Mouse (Mus musculus) embryo, embryonic 10 days (tissue): ENCODE results near the gene 1110059E24Rik.

Experiments
- DNase-seq: peaks from one replicate; pipeline ENCODE4 v3.0.0-alpha.2; 2015; ENCODE audit warnings: low spot score

1110059E24Rik gene

DNA sequence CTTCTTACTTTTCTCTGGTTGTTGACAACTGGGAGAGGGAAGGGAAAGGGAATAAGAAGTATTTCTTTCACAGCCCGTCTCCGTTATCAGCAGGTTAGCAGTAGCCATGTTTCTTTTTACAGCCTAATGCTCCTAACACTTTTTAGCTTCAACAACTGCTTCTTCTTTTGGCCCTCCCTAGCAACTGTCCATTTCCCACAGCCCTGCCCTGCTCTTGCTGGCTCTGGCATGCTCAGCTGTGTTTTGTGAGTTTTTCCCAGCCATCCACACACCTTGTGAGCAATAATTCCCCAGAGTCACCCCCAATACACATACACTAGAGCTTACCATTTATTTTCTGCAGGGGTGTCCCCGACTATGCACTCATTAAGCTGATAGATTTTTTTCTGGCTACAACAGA lies 75.3 kb downstream of the 1110059E24Rik start:
- DNase-seq, result no peak

DNA sequence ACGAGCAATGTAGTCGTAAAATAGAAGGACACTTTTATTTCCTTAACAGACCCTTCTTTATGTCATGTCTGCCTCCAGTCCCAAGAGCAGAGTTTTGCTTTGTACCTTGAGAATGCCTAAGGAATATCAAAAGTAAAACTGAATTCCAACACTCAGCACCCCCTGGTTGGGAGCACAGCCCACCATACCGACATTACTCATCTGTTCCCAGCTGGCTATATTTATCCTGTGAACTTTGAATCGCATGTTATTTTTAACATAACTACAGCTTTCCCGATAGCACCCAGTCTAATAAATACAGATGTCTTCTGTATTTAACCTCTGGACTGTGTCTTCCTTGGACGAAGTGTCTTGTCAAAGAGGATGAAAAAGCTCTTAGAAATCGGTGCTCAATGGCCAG lies 80.8 kb downstream of the 1110059E24Rik start:
- no peak for DNase-seq

DNA sequence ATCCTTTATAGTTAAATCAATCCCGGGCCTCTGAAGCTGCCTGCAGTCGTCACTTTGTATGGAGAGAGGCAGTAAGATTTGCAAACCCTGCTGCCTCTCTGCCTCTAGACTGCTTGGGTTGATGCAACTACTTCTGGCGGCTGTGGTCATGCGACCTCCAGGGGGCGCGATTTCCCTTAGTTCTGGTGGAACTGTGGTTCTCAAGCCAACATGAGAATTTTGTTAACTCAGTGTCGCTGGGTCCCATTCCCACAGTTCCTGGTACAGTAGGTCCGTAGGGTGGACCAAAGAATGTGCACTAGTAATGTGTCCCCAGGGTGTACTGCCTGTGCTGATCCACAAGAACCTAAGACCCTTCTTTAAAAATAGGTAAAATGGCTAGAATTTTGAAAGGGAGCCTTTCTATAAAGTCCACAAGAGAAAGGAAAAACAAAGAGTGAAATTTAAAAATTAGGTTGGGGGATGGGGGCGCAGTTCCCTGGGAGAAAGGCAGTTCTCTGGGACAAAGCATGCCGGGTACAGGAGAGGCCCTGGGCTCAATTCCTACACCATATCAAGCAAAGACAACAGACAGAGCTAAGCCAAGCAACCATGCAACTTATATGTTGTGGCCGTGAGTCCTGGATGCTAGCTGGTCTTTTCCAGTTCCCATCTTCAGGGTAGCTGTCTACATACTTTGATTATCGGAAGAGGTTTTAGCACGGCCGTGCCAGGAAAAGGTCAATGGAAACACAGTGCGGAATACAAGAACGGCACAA lies 81.4 kb downstream of the 1110059E24Rik start:
- peak; percentile 91 for DNase-seq

DNA sequence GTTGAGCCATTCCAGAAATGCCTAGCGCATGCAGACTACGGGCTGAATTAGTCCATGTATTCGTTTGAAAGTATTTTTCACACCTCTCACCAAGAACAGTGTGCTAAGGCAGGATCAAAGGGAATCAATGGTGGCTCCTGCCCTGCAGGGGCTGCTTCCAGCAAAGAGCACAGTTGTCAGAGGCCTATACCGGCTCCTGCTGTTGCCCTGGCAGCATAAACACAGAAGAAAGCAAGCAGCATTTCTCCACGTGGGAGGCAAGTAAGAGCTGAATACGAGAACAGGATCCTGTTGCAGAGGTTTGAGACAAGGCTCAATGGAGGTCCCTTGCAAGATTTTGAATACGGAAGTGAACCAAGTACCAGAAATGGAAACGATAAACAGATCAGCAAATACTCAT lies 82.0 kb downstream of the 1110059E24Rik start:
- no peak for DNase-seq

DNA sequence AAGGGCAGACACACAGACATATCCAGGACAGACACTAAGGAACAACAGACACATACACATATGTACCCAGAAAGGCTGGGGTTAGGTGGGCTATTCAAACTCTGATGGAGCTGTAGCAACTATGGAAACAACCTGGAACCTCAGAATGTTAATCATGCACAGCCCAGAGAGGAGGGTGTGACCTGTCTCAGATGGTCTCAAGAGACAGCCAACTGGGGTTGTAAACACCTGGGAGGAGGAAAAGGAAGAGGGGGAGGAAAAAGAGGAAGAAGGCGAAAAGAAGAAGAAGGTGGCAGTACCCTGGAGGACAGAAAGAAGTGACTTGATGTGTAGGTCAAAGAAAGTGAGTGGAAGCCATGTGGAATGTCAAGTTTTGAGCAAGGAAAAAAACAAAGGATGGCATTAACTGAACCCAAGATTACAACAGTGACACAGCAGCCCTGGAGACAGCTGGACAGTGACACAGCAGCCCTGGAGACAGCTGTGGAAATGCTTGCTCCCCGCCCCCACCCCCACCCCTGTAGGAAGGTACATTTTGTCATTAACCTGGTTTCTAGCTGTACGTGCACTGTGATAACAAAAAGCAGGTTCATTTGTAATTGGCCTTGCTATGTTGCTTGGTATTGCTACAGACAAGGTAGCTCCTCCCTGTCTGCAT lies 84.1 kb downstream of the 1110059E24Rik start:
- no peak for DNase-seq

DNA sequence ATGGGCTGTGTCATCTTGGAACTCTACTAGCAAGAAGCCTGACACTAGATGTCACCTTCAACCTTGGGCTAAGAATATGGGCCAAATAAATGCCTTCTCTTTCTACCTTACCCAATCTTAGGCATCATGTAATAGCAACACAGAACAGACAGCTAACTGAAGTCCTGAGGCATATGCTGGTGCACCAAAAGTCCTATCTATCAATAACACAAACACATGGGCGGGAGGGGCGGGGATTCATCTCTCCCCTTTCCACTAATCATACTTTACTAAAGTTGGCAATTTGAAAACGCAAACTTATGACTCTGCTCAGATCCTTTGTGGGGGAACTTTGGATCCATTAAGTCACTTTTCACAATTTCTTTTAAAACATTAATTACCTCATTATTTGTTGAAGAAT lies 84.8 kb downstream of the 1110059E24Rik start:
- no peak for DNase-seq

DNA sequence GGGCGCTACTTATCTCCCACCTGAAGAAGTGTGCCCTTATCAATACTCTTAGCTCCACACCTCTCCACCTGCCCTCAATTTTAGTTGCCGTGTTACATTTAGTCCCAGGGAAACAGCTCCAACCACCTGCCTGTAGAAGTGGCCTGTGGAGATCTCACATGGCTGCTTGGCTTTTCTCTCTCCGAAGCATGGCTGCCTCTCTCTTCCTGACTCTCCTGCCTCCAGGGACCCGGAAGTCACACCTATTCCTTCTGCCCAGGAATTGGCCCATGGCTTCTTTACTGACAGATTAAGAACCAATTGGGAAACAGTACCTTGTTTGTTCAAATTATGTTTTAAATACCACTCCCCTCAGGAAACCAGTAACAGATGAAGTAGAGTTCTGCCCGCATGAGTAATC lies 86.3 kb downstream of the 1110059E24Rik start:
- no peak for DNase-seq

DNA sequence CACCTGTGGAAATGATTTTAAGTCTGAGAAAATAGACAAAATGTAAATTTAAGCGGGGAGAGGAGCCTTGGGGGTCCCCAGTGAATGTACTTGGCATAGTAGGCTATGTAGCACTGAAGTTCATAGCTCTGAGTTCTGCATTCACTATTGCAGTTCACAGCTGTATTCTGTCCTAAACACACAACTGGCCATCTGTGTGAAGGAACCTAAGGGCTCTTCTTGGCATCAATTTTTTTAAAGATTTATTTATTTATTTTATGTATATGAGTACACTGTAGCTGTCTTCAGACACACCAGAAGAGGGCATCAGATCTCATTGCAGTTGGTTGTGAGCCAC lies 88.3 kb downstream of the 1110059E24Rik start:
- no peak for DNase-seq

DNA sequence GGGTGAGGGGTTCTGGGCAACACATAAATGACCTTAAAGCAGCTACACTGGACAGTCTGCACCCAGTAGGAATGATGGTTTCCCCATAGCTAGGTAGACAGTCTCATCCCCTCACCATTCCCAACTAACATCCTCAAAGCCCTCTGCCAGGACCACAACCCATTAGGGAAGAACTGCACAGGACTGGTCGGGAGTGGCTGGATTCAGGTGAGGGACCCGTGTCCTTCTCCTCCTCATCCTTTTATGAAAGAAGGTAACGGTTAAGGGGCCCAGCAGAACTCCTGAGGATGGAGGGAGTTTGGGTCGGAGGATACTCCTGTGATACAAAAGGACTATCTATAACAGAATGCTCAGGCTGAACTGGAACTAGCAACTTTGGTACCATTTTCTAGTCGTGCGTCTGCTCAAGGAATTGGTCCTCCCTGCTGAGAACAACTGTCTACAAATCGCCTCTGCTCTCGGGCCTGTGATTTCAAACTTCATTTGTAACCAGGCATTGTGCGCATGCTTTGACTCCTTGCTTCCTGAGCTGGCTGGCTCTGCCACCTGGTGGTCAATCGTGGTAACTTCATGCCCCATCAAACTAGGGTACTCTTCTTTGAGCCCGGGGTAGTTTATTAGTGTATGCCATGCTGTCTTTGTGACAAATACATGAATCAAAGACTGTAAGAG lies 88.9 kb downstream of the 1110059E24Rik start:
- DNase-seq, result peak; percentile 91

DNA sequence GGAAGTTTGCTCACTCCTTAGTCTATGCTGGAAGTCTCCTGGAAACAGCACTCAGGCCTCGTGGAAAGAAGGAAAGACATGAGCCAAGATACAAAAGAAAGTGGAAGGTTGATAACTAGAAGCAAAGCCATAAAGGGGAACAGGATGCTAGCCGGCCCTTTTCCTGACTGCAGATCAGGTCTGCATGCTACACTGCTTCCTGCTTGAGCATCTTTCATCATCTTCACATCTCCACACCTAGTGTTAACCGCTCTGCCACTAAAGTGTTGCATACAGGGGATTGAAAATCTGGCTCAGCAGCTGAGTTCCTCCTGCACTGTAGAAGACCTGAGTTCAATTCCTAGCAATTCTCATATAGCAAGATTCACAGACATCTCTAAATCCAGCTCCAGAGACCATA lies 89.8 kb downstream of the 1110059E24Rik start:
- no peak for DNase-seq

DNA sequence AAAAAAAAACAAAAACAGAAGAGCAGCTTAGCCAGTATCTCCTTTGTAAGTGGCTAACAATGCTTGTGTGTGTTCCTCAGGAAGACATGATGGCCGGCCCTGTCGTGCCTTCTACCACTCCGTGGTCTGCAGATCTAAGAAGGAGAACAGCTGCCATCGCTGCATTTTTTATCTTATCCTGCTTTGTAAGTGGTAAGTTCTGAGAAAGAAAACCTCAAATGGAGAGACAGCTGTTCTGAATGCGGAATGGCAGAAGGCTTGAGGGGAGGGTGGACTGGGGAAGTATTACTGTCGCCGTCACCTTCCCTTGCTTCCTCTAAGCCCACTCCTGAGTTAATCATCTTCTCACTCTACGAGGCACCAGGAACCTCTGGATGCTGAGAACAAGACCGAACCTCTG lies 100.0 kb downstream of the 1110059E24Rik start:
- DNase-seq, result no peak

DNA sequence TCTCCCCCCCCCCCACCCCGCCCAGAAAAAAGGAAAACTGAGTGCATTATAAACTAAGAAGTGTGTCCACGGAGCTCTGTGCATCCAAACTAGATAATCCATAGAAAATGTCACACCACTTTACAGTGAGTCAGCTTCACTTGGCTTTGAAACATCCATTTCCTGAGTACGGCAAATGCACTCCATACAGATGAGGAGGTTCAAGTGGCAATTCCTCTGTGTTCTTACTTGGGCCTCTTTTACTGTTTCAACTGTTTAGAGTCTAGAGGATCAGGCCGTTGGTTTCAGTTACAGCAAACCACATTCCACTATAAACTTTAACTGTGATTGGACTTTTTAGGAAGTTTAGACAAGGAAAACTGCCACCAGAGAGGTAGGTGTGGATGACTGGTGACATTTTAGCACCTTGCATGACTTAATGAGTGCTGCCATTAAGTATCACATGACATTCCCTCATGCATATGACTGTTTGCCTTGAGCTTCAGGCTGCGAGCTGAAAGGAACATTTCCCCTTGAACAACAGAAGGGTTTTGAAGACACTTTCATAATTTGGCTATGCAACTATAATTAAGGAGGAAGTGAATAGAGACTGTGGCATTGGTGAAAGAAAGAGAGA lies 100.7 kb downstream of the 1110059E24Rik start:
- no peak for DNase-seq

DNA sequence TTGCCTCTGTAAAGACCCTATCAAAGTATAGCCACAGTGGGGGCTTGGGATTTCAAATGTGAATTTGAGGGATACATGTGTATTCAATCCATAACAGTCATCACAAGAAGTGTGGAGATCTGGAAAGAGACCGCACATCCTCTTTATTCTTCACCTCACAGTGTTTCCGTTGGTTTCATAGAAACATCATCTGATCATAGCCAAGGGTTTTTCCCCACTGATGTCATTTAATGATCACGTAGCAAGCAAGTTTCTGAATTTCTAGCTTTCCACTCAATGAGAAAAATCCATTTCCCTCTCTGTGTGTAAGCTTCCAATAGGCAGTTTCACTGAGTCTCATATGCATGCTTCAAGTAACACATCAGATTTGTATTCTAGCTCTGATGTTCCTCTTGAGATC lies 103.1 kb downstream of the 1110059E24Rik start:
- no peak for DNase-seq

DNA sequence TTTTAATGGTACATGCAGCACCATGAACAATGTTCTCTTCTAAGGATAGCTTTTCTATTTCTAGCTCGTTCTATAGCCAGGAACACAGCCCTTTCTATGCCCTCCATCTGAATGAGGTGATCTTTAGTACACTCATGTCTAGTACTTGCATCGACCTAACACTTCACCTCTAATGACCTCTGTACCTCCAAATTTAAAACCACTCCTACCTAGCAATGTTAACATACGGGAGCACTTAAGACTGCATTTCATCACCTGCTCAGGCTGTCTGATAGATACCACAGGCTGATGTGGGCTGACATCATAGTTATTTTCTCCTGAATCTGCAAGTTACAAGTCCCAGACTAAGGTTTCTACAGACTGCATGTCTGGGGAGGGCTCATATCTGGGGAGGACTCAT lies 103.8 kb downstream of the 1110059E24Rik start:
- no peak for DNase-seq

DNA sequence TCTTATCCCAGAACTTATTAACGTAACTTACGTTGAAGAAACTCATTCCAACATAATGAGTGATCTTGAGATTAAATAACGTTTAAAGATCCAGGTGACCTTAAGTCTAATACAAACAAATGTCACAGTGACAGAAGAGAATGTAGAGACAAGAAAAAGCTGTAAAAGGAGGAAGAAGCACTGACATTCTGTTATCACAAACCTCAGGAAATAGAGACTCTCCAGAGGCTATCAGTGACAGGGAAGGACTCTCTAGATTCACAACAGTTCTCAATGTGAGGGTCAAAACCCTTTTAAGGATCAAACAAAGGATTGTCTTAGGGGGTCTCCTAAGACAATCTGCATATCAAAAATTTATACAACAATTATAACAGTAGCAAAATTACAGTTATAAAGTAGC lies 115.7 kb downstream of the 1110059E24Rik start:
- no peak for DNase-seq
